Mouse (Mus musculus) kidney, embryonic 16.5 days (tissue): Measurements from ENCODE around the gene Dip2b. TPM values are rescaled to one million over a fixed set of nuclear protein-coding genes. Genes with fewer than 3 reads are reported as not detected.

Experiments
- ATAC-seq: fragments of 200-750 bp; cut with Nextera tagmentation; 2 replicates; pipeline ENCODE4 v1.8.0; 2017; ENCODE audit warnings: moderate TSS enrichment; ENCODE audit not compliant: low FRiP score, low TSS enrichment
- H3K27ac ChIP-seq: fragments of 300-500 bp; sonication (generic); 2 replicates; pipeline ENCODE4 v1.5.1; 2014; ENCODE audit warnings: low read length
- H3K27me3 ChIP-seq: fragments of 300-500 bp; sonication (generic); 2 replicates; pipeline ENCODE4 v1.6.1; 2014; ENCODE audit warnings: low read length, control low read depth, mixed read lengths; ENCODE audit not compliant: insufficient read depth
- H3K36me3 ChIP-seq: fragments of 300-500 bp; sonication (generic); 2 replicates; pipeline ENCODE4 v1.6.1; 2014; ENCODE audit warnings: low read length, control low read depth, mixed read lengths; ENCODE audit not compliant: insufficient read depth
- H3K4me1 ChIP-seq: fragments of 300-500 bp; sonication (generic); 2 replicates; pipeline ENCODE4 v1.6.1; 2014; ENCODE audit warnings: low read length, control low read depth, mixed read lengths; ENCODE audit not compliant: insufficient read depth
- H3K4me2 ChIP-seq: fragments of 300-500 bp; sonication (generic); replicated peaks from 2 replicates; pipeline ENCODE4 v1.6.1; 2014; ENCODE audit warnings: low read depth, low read length
- H3K4me3 ChIP-seq: fragments of 300-500 bp; sonication (generic); 2 replicates; pipeline ENCODE4 v1.5.1; 2014; ENCODE audit warnings: mild to moderate bottlenecking, low read length
- H3K9ac ChIP-seq: fragments of 300-500 bp; sonication (generic); replicated peaks from 2 replicates; pipeline ENCODE4 v1.6.1; 2014; ENCODE audit warnings: low read length
- H3K9me3 ChIP-seq: fragments of 300-500 bp; sonication (generic); 2 replicates; pipeline ENCODE4 v1.6.1; 2016; ENCODE audit warnings: low read length, control low read depth
- WGBS: fragments of 180-500 bp; shearing (Covaris S2); extraction: QIAGEN DNeasy Blood & Tissue Kit; methylation state at CpG from one replicate; pipeline ENCODE4 v1.1.7; 2014; 5-methylcytosine and 5-hydroxymethylcytosine counted together
- polyA plus RNA-seq: library from polyadenylated mRNA; unstranded; fragments of >200 nt; fragmentation: Nextera tagmentation; extraction: Ambion mirVana; gene quantifications from 2 replicates; pipeline ENCODE4 v1.2.1, GENCODE M21; 2015

Dip2b gene
- polyA plus RNA-seq, 1 experiment from 2014 or later, result 8.8 TPM

- 87% methylated on average over 4 of the region's 4 CpGs for WGBS
- Histone ChIP-seq H3K27me3 (no peaks in the 10 kb centered on the region), H3K4me2 (no peak overlapping the region), H3K27ac (no peak overlapping the region), H3K9ac (no peak overlapping the region), H3K4me3 (no peak overlapping the region), H3K4me1 (peaks cover 13% of the 10 kb centered on the region; the same call in 1 of the 2 replicates), H3K9me3 (no peaks in the 10 kb centered on the region), H3K36me3 (no peaks in the 10 kb centered on the region)
- no peak for ATAC-seq
These were observed 22.2 kb downstream of the Dip2b start for GRCm38 (mm10) chr15:100060513-100061140.

- peaks cover 14% of the 10 kb centered on the region; the same call in 1 of the 2 replicates for H3K4me1 ChIP-seq
- H3K9me3 ChIP-seq, result no peaks in the 10 kb centered on the region
- no peak overlapping the region for H3K9ac ChIP-seq
- no peak for ATAC-seq
- no peak overlapping the region for H3K4me3 ChIP-seq
- 91% methylated on average over 3 of the region's 3 CpGs for WGBS
- H3K27me3 ChIP-seq, result no peaks in the 10 kb centered on the region
- no peak overlapping the region for H3K4me2 ChIP-seq
- H3K27ac ChIP-seq, result no peak overlapping the region
- H3K36me3 ChIP-seq, result no peaks in the 10 kb centered on the region
These were observed 22.9 kb downstream of the Dip2b start for GRCm38 (mm10) chr15:100061377-100061776.

GRCm38 (mm10) chr15:100063229-100063773, 24.8 kb downstream of the Dip2b start:
- Histone ChIP-seq H3K36me3 (no peaks in the 10 kb centered on the region), H3K9me3 (no peaks in the 10 kb centered on the region), H3K27ac (no peak overlapping the region), H3K27me3 (no peaks in the 10 kb centered on the region), H3K9ac (no peak overlapping the region), H3K4me3 (no peak overlapping the region), H3K4me2 (no peak overlapping the region), H3K4me1 (peaks cover 22% of the 10 kb centered on the region)
- no peak for ATAC-seq
- 92% methylated on average over 13 of the region's 13 CpGs for WGBS

- Histone ChIP-seq H3K9ac (no peak overlapping the region; the same call in 1 of the 2 replicates), H3K27me3 (no peaks in the 10 kb centered on the region), H3K36me3 (no peaks in the 10 kb centered on the region), H3K4me3 (no peak overlapping the region), H3K27ac (peak overlapping the region; percentile 59; the same call in 1 of the 2 replicates), H3K9me3 (no peaks in the 10 kb centered on the region), H3K4me2 (no peak overlapping the region; the same call in 1 of the 2 replicates), H3K4me1 (peaks cover 14% of the 10 kb centered on the region)
- no peak for ATAC-seq
- WGBS, result 42% methylated on average over 9 of the region's 9 CpGs
These were observed 28.2 kb downstream of the Dip2b start for GRCm38 (mm10) chr15:100066702-100067101.

- ATAC-seq, result no peak
- H3K4me3 ChIP-seq, result no peak overlapping the region
- no peak overlapping the region for H3K4me2 ChIP-seq
- no peaks in the 10 kb centered on the region for H3K9me3 ChIP-seq
- WGBS, result 71% methylated on average over 4 of the region's 4 CpGs
- H3K27me3 ChIP-seq, result no peaks in the 10 kb centered on the region
- H3K4me1 ChIP-seq, result peaks cover 25% of the 10 kb centered on the region
- no peak overlapping the region for H3K9ac ChIP-seq
- H3K36me3 ChIP-seq, result no peaks in the 10 kb centered on the region
- H3K27ac ChIP-seq, result no peak overlapping the region
These were observed 30.6 kb downstream of the Dip2b start for GRCm38 (mm10) chr15:100069101-100069500.

- Histone ChIP-seq H3K4me3 (no peak overlapping the region), H3K27ac (no peak overlapping the region), H3K4me2 (no peak overlapping the region), H3K4me1 (peaks cover 34% of the 10 kb centered on the region), H3K27me3 (no peaks in the 10 kb centered on the region), H3K36me3 (no peaks in the 10 kb centered on the region), H3K9me3 (no peaks in the 10 kb centered on the region), H3K9ac (no peak overlapping the region)
- ATAC-seq, result no peak
- WGBS, result 76% methylated on average over 8 of the region's 8 CpGs
These were observed 31.6 kb downstream of the Dip2b start for GRCm38 (mm10) chr15:100070021-100070420.

- 87% methylated on average over 3 of the region's 3 CpGs for WGBS
- Histone ChIP-seq H3K4me3 (no peak overlapping the region), H3K4me1 (peaks cover 37% of the 10 kb centered on the region), H3K9ac (no peak overlapping the region), H3K9me3 (no peaks in the 10 kb centered on the region), H3K36me3 (no peaks in the 10 kb centered on the region), H3K27me3 (no peaks in the 10 kb centered on the region), H3K4me2 (no peak overlapping the region), H3K27ac (no peak overlapping the region)
- no peak for ATAC-seq
These were observed 33.4 kb downstream of the Dip2b start for GRCm38 (mm10) chr15:100071819-100072218.

- Histone ChIP-seq H3K36me3 (no peaks in the 10 kb centered on the region), H3K9me3 (no peaks in the 10 kb centered on the region), H3K27ac (peak overlapping the region; percentile 35), H3K4me2 (no peak overlapping the region), H3K27me3 (no peaks in the 10 kb centered on the region), H3K9ac (peak overlapping the region; percentile 25; the same call in 1 of the 2 replicates), H3K4me1 (peaks cover 32% of the 10 kb centered on the region), H3K4me3 (no peak overlapping the region)
- 65% methylated on average over 9 of the region's 9 CpGs for WGBS
- ATAC-seq, result no peak
These were observed 35.4 kb downstream of the Dip2b start for GRCm38 (mm10) chr15:100073696-100074453.

GRCm38 (mm10) chr15:100074754-100075153, 36.3 kb downstream of the Dip2b start:
- Histone ChIP-seq H3K4me3 (no peak overlapping the region), H3K27me3 (no peaks in the 10 kb centered on the region), H3K4me2 (no peak overlapping the region), H3K9ac (no peak overlapping the region), H3K9me3 (no peaks in the 10 kb centered on the region), H3K36me3 (no peaks in the 10 kb centered on the region), H3K27ac (no peak overlapping the region), H3K4me1 (peaks cover 32% of the 10 kb centered on the region)
- ATAC-seq, result peak; percentile 89
- WGBS, result 8% methylated on average over 8 of the region's 8 CpGs

GRCm38 (mm10) chr15:100076362-100076761, 37.9 kb downstream of the Dip2b start:
- Histone ChIP-seq H3K9me3 (no peaks in the 10 kb centered on the region), H3K27ac (no peak overlapping the region), H3K36me3 (no peaks in the 10 kb centered on the region), H3K27me3 (no peaks in the 10 kb centered on the region), H3K4me1 (peaks cover 32% of the 10 kb centered on the region), H3K4me3 (no peak overlapping the region), H3K4me2 (no peak overlapping the region), H3K9ac (no peak overlapping the region)
- no peak for ATAC-seq
- 67% methylated on average over 4 of the region's 4 CpGs for whole genome bisulfite sequencing
